Mouse (Mus musculus): ENCODE data around the gene Mrpl30. TPM values are rescaled to one million over a fixed set of nuclear protein-coding genes. Genes with fewer than 3 reads are reported as not detected.

The Mrpl30 gene
- total RNA-seq (2023) = 10 to 100 TPM; 65.9 to 73.3 TPM

GRCm38 (mm10) chr1:37890025-37890652 lies at the start of gene Mrpl30, which contains the start of gene Mitd1:
Gene Mrpl30, plus strand, starts transcription at chr1:37890477.
Gene Mitd1, minus strand, starts transcription at chr1:37890411.

GRCm38 (mm10) chr1:37866286-37866685 lies 24.0 kb upstream of the Mrpl30 start, which contains the start of gene Tsga10:
Gene Tsga10, minus strand, starts transcription at chr1:37866429.

GRCm38 (mm10) chr1:37871704-37872103 lies 18.6 kb upstream of the Mrpl30 start, which contains the start of gene Lipt1:
Gene Lipt1, plus strand, starts transcription at chr1:37871738.

GRCm38 (mm10) chr1:37916393-37916792 lies 26.1 kb downstream of the Mrpl30 start, which contains the start of gene Lyg2:
Gene Lyg2, minus strand, starts transcription at chr1:37916493.

Other genes starting within 250 kb of the Mrpl30 start
- under 1 TPM; 0.09 TPM for gene 2010300C02Rik, start 170.4 kb upstream of the Mrpl30 start, total RNA-seq (2023)
- gene Tsga10, start 24.0 kb upstream of the Mrpl30 start, total RNA-seq (2023) = 1 to 10 TPM; 5.6 to 6.8 TPM
- 1 to 10 TPM in 1 of 2 experiments, under 1 TPM in 1; 0.31 to 1.4 TPM for gene Lipt1, start 18.7 kb upstream of the Mrpl30 start, total RNA-seq (2023)
- 1 to 10 TPM; 7.7 to 9.4 TPM for gene Mitd1, start 66 bp upstream of the Mrpl30 start, total RNA-seq (2023)
- not detected for gene Lyg2, start 26.0 kb downstream of the Mrpl30 start, total RNA-seq (2023)
- gene Lyg1, start 67.3 kb downstream of the Mrpl30 start, total RNA-seq (2023) = not detected
- 10 to 100 TPM; 44.6 to 45.7 TPM for gene Txndc9, start 107.4 kb downstream of the Mrpl30 start, total RNA-seq (2023)
- gene Eif5b, start 107.5 kb downstream of the Mrpl30 start, total RNA-seq (2023) = 10 to 100 TPM; 13.1 to 19.4 TPM
- 10 to 100 TPM; 25.1 to 27.3 TPM for gene Rev1, start 239.3 kb downstream of the Mrpl30 start, total RNA-seq (2023)

Measured in neutrophil, adult 59 days (primary cell).